Mouse (Mus musculus) kidney, postnatal 0 days (tissue): ENCODE measurements around the gene Fam174a. TPM values are rescaled to one million over a fixed set of nuclear protein-coding genes. Genes with fewer than 3 reads are reported as not detected.

ENCODE experiments used
- ATAC-seq: fragments of 200-750 bp; cut with Nextera tagmentation; replicated peaks from 2 replicates; pipeline ENCODE4 v1.8.0; 2017; ENCODE audit warnings: low read depth, moderate number of reproducible peaks, moderate TSS enrichment, moderate library complexity; ENCODE audit not compliant: low FRiP score
- DNase-seq: peaks from one replicate; pipeline ENCODE4 v3.0.0-alpha.2; 2016; ENCODE audit warnings: low spot score
- H3K27ac ChIP-seq: fragments of 300-500 bp; sonication (generic); 2 replicates; pipeline ENCODE4 v1.5.1; 2014; ENCODE audit warnings: mild to moderate bottlenecking
- H3K27me3 ChIP-seq: fragments of 300-500 bp; sonication (generic); 2 replicates; pipeline ENCODE4 v1.6.1; 2014; ENCODE audit warnings: low read length, mixed read lengths; ENCODE audit not compliant: insufficient read depth
- H3K36me3 ChIP-seq: fragments of 300-500 bp; sonication (generic); 2 replicates; pipeline ENCODE4 v1.6.1; 2014; ENCODE audit warnings: low read length, mixed read lengths; ENCODE audit not compliant: insufficient read depth
- H3K4me1 ChIP-seq: fragments of 300-500 bp; sonication (generic); replicated peaks from 2 replicates; pipeline ENCODE4 v1.6.1; 2014; ENCODE audit warnings: antibody characterized with exemption, low read length, mixed read lengths; ENCODE audit not compliant: insufficient read depth
- H3K4me2 ChIP-seq: fragments of 300-500 bp; sonication (generic); 2 replicates; pipeline ENCODE4 v1.6.1; 2014; ENCODE audit warnings: mild to moderate bottlenecking, low read length, moderate library complexity, mixed read lengths
- H3K4me3 ChIP-seq: fragments of 300-500 bp; sonication (generic); replicated peaks from 2 replicates; pipeline ENCODE4 v1.5.1; 2014; ENCODE audit warnings: low read depth, low read length
- H3K9ac ChIP-seq: fragments of 300-500 bp; sonication (generic); 2 replicates; pipeline ENCODE4 v1.6.1; 2014; ENCODE audit warnings: low read depth, low read length
- H3K9me3 ChIP-seq: fragments of 300-500 bp; sonication (generic); replicated peaks from 2 replicates; pipeline ENCODE4 v1.6.1; 2016; ENCODE audit warnings: low read length, inconsistent platforms, mixed read lengths
- CTCF ChIP-seq: IDR thresholded peaks from 2 replicates; pipeline ENCODE4 v1.5.1; 2016; ENCODE audit warnings: antibody characterized with exemption, low read depth, mild to moderate bottlenecking, moderate library complexity
- WGBS: fragments of 180-500 bp; shearing (Covaris S2); extraction: QIAGEN DNeasy Blood & Tissue Kit; methylation state at CpG from one replicate; pipeline ENCODE4 v1.1.7; 2014; 5-methylcytosine and 5-hydroxymethylcytosine counted together
- polyA plus RNA-seq: library from polyadenylated mRNA; unstranded; fragments of >200 nt; fragmentation: Nextera tagmentation; extraction: Ambion mirVana; gene quantifications from 2 replicates; pipeline ENCODE4 v1.2.1, GENCODE M21; 2015

The Fam174a gene
- polyA plus RNA-seq, 1 experiment from 2014 or later, result 47.6 TPM

- no peak overlapping the region for H3K4me2 ChIP-seq
- H3K9ac ChIP-seq, result no peak overlapping the region
- no peak for TF ChIP-seq CTCF
- no peaks in the 10 kb centered on the region for H3K4me1 ChIP-seq
- no peaks in the 10 kb centered on the region for H3K9me3 ChIP-seq
- 73% methylated on average over 6 of the region's 6 CpGs for WGBS
- DNase-seq, result no peak
- no peak overlapping the region for H3K27ac ChIP-seq
- no peak for ATAC-seq
- no peak overlapping the region for H3K4me3 ChIP-seq
- no peaks in the 10 kb centered on the region for H3K27me3 ChIP-seq
- no peaks in the 10 kb centered on the region for H3K36me3 ChIP-seq
Measured at GRCm38 (mm10) chr1:95375443-95375842, 62.0 kb downstream of the Fam174a start.

- DNase-seq, result no peak
- Histone ChIP-seq H3K4me2 (no peak overlapping the region), H3K9me3 (no peaks in the 10 kb centered on the region), H3K36me3 (no peaks in the 10 kb centered on the region), H3K9ac (no peak overlapping the region), H3K4me1 (no peaks in the 10 kb centered on the region), H3K27me3 (no peaks in the 10 kb centered on the region), H3K27ac (no peak overlapping the region), H3K4me3 (no peak overlapping the region)
- WGBS, result 83% methylated on average over 2 of the region's 2 CpGs
- no peak for TF ChIP-seq CTCF
- ATAC-seq, result no peak
Measured at GRCm38 (mm10) chr1:95381028-95381427, 67.6 kb downstream of the Fam174a start.
